Mouse (Mus musculus) kidney, embryonic 14.5 days (tissue): ENCODE data around the gene Olfr890. TPM values are rescaled to one million over a fixed set of nuclear protein-coding genes. Genes with fewer than 3 reads are reported as not detected.
"Not testable (repeated sequence)": the region's sequence is repeated elsewhere in the genome, so short reads cannot be mapped to it uniquely, and the experiment has no call there.

ENCODE experiments used
- ATAC-seq: fragments of 200-750 bp; cut with Nextera tagmentation; 2 replicates; pipeline ENCODE4 v1.8.0; 2017; ENCODE audit warnings: moderate number of reproducible peaks, mild to moderate bottlenecking, moderate TSS enrichment, moderate library complexity; ENCODE audit not compliant: low FRiP score, low TSS enrichment
- H3K27ac ChIP-seq: fragments of 300-500 bp; sonication (generic); 2 replicates; pipeline ENCODE4 v1.5.1; 2014; ENCODE audit warnings: low read depth, mild to moderate bottlenecking, low read length, moderate library complexity, mixed read lengths
- H3K27me3 ChIP-seq: fragments of 300-500 bp; sonication (generic); 2 replicates; pipeline ENCODE4 v1.6.1; 2014; ENCODE audit warnings: mild to moderate bottlenecking, low read length; ENCODE audit not compliant: control insufficient read depth, insufficient read depth
- H3K36me3 ChIP-seq: fragments of 300-500 bp; sonication (generic); 2 replicates; pipeline ENCODE4 v1.6.1; 2014; ENCODE audit warnings: low read length, mixed read lengths; ENCODE audit not compliant: control insufficient read depth, insufficient read depth
- H3K4me1 ChIP-seq: fragments of 300-500 bp; sonication (generic); 2 replicates; pipeline ENCODE4 v1.6.1; 2014; ENCODE audit warnings: low read length, mixed read lengths; ENCODE audit not compliant: control insufficient read depth, insufficient read depth
- H3K4me2 ChIP-seq: fragments of 300-500 bp; sonication (generic); replicated peaks from 2 replicates; pipeline ENCODE4 v1.6.1; 2014; ENCODE audit warnings: low read depth, mild to moderate bottlenecking, low read length
- H3K4me3 ChIP-seq: fragments of 300-500 bp; sonication (generic); 2 replicates; pipeline ENCODE4 v1.5.1; 2014; ENCODE audit warnings: mild to moderate bottlenecking, low read length
- H3K9ac ChIP-seq: fragments of 300-500 bp; sonication (generic); 2 replicates; pipeline ENCODE4 v1.6.1; 2014; ENCODE audit warnings: low read depth, mild to moderate bottlenecking, low read length, moderate library complexity
- H3K9me3 ChIP-seq: fragments of 300-500 bp; sonication (generic); 2 replicates; pipeline ENCODE4 v1.6.1; 2016; ENCODE audit warnings: low read length; ENCODE audit not compliant: control insufficient read depth
- WGBS: fragments of 180-500 bp; shearing (Covaris S2); extraction: QIAGEN DNeasy Blood & Tissue Kit; methylation state at CpG from one replicate; pipeline ENCODE4 v1.1.7; 2014; 5-methylcytosine and 5-hydroxymethylcytosine counted together
- polyA plus RNA-seq: library from polyadenylated mRNA; unstranded; fragments of >200 nt; fragmentation: Nextera tagmentation; extraction: Ambion mirVana; gene quantifications from 2 replicates; pipeline ENCODE4 v1.2.1, GENCODE M21; 2014

The Olfr890 gene
- not detected in 2 replicates for polyA plus RNA-seq

DNA sequence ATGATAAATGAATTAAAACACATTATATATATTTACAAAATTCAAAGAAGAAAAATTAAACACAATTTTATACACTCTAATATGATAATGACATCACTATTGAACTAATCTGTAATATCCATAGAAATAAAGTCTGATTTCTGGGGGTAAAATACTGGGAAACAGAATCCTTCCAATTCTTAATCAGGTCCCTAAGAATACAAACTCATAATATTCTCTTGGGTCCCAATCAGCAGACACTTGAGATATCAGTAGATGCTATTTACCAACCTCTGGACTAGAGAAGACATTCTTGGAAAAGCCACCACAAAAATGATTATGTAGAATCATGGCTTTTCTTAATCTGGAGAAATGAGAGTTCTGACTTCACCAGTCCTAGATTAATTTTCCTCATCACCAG is at the start of gene Olfr890:
TSS of gene Olfr890 (plus strand) at position 301 of the 400 bp plus-strand sequence.
- Histone ChIP-seq H3K27ac (no peak within 1 kb of the TSS), H3K4me2 (no peak within 1 kb of the TSS), H3K4me1 (no peaks in the 10 kb centered on the region), H3K36me3 (no peaks in the 10 kb centered on the region), H3K4me3 (no peak within 1 kb of the TSS), H3K9me3 (no peaks in the 10 kb centered on the region), H3K27me3 (no peaks in the 10 kb centered on the region), H3K9ac (no peak within 1 kb of the TSS)
- ATAC-seq = no peak

DNA sequence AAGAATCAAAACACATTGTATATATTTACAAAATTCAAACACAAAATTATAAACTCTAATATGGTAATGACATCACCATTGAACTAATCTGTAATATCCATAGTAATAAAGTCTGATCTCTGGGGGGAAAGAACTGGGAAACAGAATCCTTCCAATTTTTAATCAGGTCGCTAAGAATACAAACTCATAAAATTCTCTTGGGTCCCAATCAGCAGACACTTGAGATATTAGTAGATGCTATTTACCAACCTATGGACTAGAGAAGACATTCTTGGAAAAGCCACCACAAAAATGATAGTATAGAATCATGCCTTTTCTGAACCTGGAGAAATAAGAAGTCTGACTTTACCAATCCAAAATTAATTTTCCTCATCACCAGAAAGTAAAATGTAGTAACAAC is 34.5 kb upstream of the Olfr890 start, which contains the start of gene Olfr888:
TSS of gene Olfr888 (plus strand) at position 301 of the 400 bp plus-strand sequence.
- no peaks in the 10 kb centered on the region for H3K9me3 ChIP-seq
- no peaks in the 10 kb centered on the region for H3K36me3 ChIP-seq
- H3K4me2 ChIP-seq = no peak within 1 kb of the TSS
- H3K9ac ChIP-seq = no peak within 1 kb of the TSS
- no peaks in the 10 kb centered on the region for H3K27me3 ChIP-seq
- 89% methylated on average over 1 of the region's 1 CpGs for WGBS
- H3K4me3 ChIP-seq = no peak within 1 kb of the TSS
- no peak for ATAC-seq
- H3K4me1 ChIP-seq = no peaks in the 10 kb centered on the region
- no peak within 1 kb of the TSS for H3K27ac ChIP-seq

DNA sequence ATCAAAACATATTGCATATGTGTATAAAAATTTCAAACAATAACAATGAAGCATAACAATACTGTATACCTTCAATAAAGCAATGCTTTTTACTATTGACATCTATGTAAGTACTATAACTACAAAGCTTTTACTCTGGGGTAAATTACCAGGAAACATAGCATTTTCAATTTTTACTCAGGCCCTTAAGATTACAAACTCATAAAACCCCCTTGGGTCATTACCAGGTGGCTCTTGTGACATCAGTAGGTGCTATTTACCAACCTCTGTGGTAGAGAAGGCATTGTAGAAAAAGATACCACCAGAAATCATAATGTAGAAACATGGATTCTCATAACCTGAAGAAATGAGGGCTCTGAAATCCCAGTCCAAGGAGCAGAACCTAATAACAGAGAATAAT is 27.4 kb upstream of the Olfr890 start, which contains the start of gene Olfr889:
TSS of gene Olfr889 (plus strand) at position 301 of the 400 bp plus-strand sequence.
- H3K4me1 ChIP-seq = no peaks in the 10 kb centered on the region
- no peak within 1 kb of the TSS for H3K27ac ChIP-seq
- no peaks in the 10 kb centered on the region for H3K27me3 ChIP-seq
- H3K4me2 ChIP-seq = no peak within 1 kb of the TSS
- no peak within 1 kb of the TSS for H3K9ac ChIP-seq
- ATAC-seq = no peak
- H3K36me3 ChIP-seq = no peaks in the 10 kb centered on the region
- no peak within 1 kb of the TSS for H3K4me3 ChIP-seq
- H3K9me3 ChIP-seq = no peaks in the 10 kb centered on the region

DNA sequence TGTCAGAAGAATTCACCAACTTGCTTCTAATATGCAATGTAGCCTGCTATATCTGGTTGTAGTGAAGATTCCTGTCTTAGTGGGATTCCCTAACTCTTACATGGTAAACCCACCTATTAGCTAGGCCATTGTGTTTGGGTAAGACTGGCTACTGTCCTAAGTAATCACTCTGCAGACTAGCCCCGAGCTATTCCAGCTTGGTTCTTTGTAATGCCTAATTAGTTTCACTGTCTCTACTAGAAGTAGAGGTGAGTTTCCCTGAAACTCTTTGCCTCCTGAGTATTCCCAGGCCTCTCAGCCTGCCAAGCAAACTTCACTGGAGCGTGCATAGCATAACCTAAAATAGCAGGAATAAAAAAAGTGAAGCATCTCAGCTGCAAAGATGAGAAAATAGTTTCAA is 26.0 kb downstream of the Olfr890 start:
- H3K9ac ChIP-seq, H3K9me3 ChIP-seq, H3K4me1 ChIP-seq, H3K4me3 ChIP-seq, H3K4me2 ChIP-seq, H3K27me3 ChIP-seq, ATAC-seq, H3K36me3 ChIP-seq, H3K27ac ChIP-seq: not testable (repeated sequence)
- WGBS = 58% methylated on average over 2 of the region's 2 CpGs

DNA sequence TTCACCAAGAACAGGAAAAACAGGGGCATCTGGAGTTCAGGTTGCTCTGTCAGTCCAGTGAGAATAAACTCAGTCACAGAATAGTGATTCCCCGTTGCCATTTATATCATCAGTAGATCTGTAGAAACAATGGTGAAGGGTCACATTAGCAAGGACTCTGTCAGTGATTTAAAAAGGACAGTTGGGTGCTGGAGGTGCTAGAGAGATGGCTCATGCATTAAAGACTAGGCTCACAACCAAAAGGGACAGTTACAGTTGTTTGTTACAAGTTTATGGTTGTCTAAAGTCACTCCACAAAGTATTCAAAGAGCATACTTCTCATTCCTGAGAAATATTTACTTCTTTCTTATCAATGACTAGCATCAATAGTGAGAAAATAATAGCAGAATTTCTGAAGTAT is 38.4 kb downstream of the Olfr890 start, which contains the start of gene Olfr891:
TSS of gene Olfr891 (minus strand) at position 101 of the 400 bp plus-strand sequence.
- Histone ChIP-seq H3K4me2 (no peak within 1 kb of the TSS), H3K27me3 (no peaks in the 10 kb centered on the region), H3K9me3 (peaks cover 8% of the 10 kb centered on the region), H3K27ac (no peak within 1 kb of the TSS), H3K4me1 (no peaks in the 10 kb centered on the region), H3K4me3 (no peak within 1 kb of the TSS), H3K9ac (no peak within 1 kb of the TSS), H3K36me3 (no peaks in the 10 kb centered on the region)
- ATAC-seq = no peak
- WGBS = 86% methylated on average over 1 of the region's 1 CpGs

Other genes with a start within 250 kb of the Olfr890 start
- gene Olfr145, start 245.8 kb upstream of the Olfr890 start, polyA plus RNA-seq = not detected in 2 replicates
- gene Olfr878, start 224.7 kb upstream of the Olfr890 start, polyA plus RNA-seq = not detected in 2 replicates
- gene Olfr881, start 150.7 kb upstream of the Olfr890 start, polyA plus RNA-seq = not detected in 2 replicates
- not detected in 2 replicates for gene Olfr883, start 116.7 kb upstream of the Olfr890 start, polyA plus RNA-seq
- not detected in 2 replicates for gene Olfr884, start 96.0 kb upstream of the Olfr890 start, polyA plus RNA-seq
- gene Olfr885, start 81.2 kb upstream of the Olfr890 start, polyA plus RNA-seq = not detected in 2 replicates
- not detected in 2 replicates for gene Olfr887, start 58.4 kb upstream of the Olfr890 start, polyA plus RNA-seq
- gene Olfr888, start 34.4 kb upstream of the Olfr890 start, polyA plus RNA-seq = not detected in 2 replicates
- gene Olfr889, start 27.3 kb upstream of the Olfr890 start, polyA plus RNA-seq = 0.07 TPM in 1 of 2 replicates, not detected in the other
- gene Olfr891, start 38.3 kb downstream of the Olfr890 start, polyA plus RNA-seq = not detected in 2 replicates
- gene Olfr893, start 65.8 kb downstream of the Olfr890 start, polyA plus RNA-seq = not detected in 2 replicates
- gene Olfr894, start 75.5 kb downstream of the Olfr890 start, polyA plus RNA-seq = not detected in 2 replicates
- gene Olfr143, start 110.3 kb downstream of the Olfr890 start, polyA plus RNA-seq = not detected in 2 replicates
- gene Olfr895, start 125.3 kb downstream of the Olfr890 start, polyA plus RNA-seq = not detected in 2 replicates
- gene Olfr896-ps1, start 148.6 kb downstream of the Olfr890 start, polyA plus RNA-seq = not detected in 2 replicates
- gene Olfr25, start 186.5 kb downstream of the Olfr890 start, polyA plus RNA-seq = not detected in 2 replicates
- not detected in 2 replicates for gene Olfr898, start 205.9 kb downstream of the Olfr890 start, polyA plus RNA-seq
- not detected in 2 replicates for gene Olfr250, start 224.4 kb downstream of the Olfr890 start, polyA plus RNA-seq
- not detected in 2 replicates for gene Olfr251, start 234.6 kb downstream of the Olfr890 start, polyA plus RNA-seq